In genomic region chr12:56637181-56637566, GRCm38 (mm10) we compare ENCODE assay signal across 9 mouse cellular contexts. TPM values are rescaled to one million over a fixed set of nuclear protein-coding genes. Genes with fewer than 3 reads are reported as not detected.
DNase-seq lines count a peak whose midpoint lies in the region; ATAC-seq lines count a peak whose summit lies in the region.
"Had no signal": no experiment of that assay in that cellular context is flagged by ENCODE, and none has a peak within 500 bp of the region (broad histone marks: within the 10 kb centered on the region; RNA-seq: fewer than 3 reads in every experiment).

No protein-coding gene starts in this region.

- H3K27me3 ChIP-seq in heart, embryonic 11.5 days (ENCODE audit: control insufficient read depth, insufficient read depth, low read length), result peaks cover 5% of the 10 kb centered on the region; the same call in 1 of the 2 replicates
- no peaks in the 10 kb centered on the region for H3K27me3 ChIP-seq in limb, embryonic 11.5 days (ENCODE audit: control insufficient read depth, insufficient read depth, low read length)
- peaks cover 7% of the 10 kb centered on the region for H3K27me3 ChIP-seq in midbrain, embryonic 15.5 days (replicated peaks)

- WGBS in heart, embryonic 11.5 days (ENCODE audit: insufficient replicate concordance), result 6% methylated on average over 5 of the region's 5 CpGs
- WGBS in limb, embryonic 11.5 days, result 5% methylated on average over 5 of the region's 5 CpGs
- WGBS in midbrain, embryonic 15.5 days, result 5% methylated on average over 5 of the region's 5 CpGs

- H3K27ac ChIP-seq in heart, embryonic 11.5 days (ENCODE audit: low read depth, low read length), result no peak overlapping the region
- no peak overlapping the region for H3K27ac ChIP-seq in limb, embryonic 11.5 days (replicated peaks; ENCODE audit: low read depth, low read length)
- no peak overlapping the region for H3K27ac ChIP-seq in midbrain, embryonic 15.5 days
- H3K27ac ChIP-seq: macrophage had no signal

- H3K9me3 ChIP-seq in heart, embryonic 11.5 days (replicated peaks; ENCODE audit: control insufficient read depth, low read length), result no peaks in the 10 kb centered on the region
- H3K9me3 ChIP-seq in limb, embryonic 11.5 days (ENCODE audit: control insufficient read depth, low read length), result no peaks in the 10 kb centered on the region
- no peaks in the 10 kb centered on the region for H3K9me3 ChIP-seq in midbrain, embryonic 15.5 days

- no peaks in the 10 kb centered on the region for H3K36me3 ChIP-seq in heart, embryonic 11.5 days (ENCODE audit: control insufficient read depth, insufficient read depth, low read length)
- H3K36me3 ChIP-seq in limb, embryonic 11.5 days (ENCODE audit: control insufficient read depth, insufficient read depth, low read length), result no peaks in the 10 kb centered on the region
- H3K36me3 ChIP-seq in midbrain, embryonic 15.5 days (replicated peaks), result no peaks in the 10 kb centered on the region

- peak; percentile 60 for DNase-seq in heart, adult 11 months
- DNase-seq in heart, postnatal 25 days (ENCODE audit: low spot score), result no peak
- DNase-seq in embryo, embryonic 10.5 days (ENCODE audit: low spot score), result peak; percentile 88
- peak; percentile 58 for DNase-seq in kidney, adult 9 months
- peak; percentile 79 for DNase-seq in limb, embryonic 11.5 days (ENCODE audit: low spot score)
- no peak for DNase-seq in spleen, postnatal 14 days (ENCODE audit: low spot score in 2 of 2)

- H3K4me1 ChIP-seq in heart, embryonic 11.5 days (ENCODE audit: control insufficient read depth, insufficient read depth, low read length), result no peaks in the 10 kb centered on the region
- no peaks in the 10 kb centered on the region for H3K4me1 ChIP-seq in limb, embryonic 11.5 days (ENCODE audit: control insufficient read depth, insufficient read depth, low read length)
- no peaks in the 10 kb centered on the region for H3K4me1 ChIP-seq in midbrain, embryonic 15.5 days

- H3K4me2 ChIP-seq in heart, embryonic 11.5 days, result peak overlapping the region; percentile 50
- H3K4me2 ChIP-seq in limb, embryonic 11.5 days (ENCODE audit: low read depth, severe bottlenecking), result peak overlapping the region; percentile 36
- H3K4me2 ChIP-seq in midbrain, embryonic 15.5 days, result peak overlapping the region; percentile 40

- H3K4me3 ChIP-seq in heart, embryonic 11.5 days (ENCODE audit: low read depth, low read length), result no peak overlapping the region
- H3K4me3 ChIP-seq in limb, embryonic 11.5 days (ENCODE audit: low read depth, low read length), result 0 out of 2 replicates have a peak overlapping the region, but pooled peaks have one; percentile 8
- no peak overlapping the region; the same call in 1 of the 2 replicates for H3K4me3 ChIP-seq in midbrain, embryonic 15.5 days

- H3K9ac ChIP-seq in heart, embryonic 11.5 days (ENCODE audit: low read depth, low read length), result no peak overlapping the region
- no peak overlapping the region for H3K9ac ChIP-seq in limb, embryonic 11.5 days (ENCODE audit: low read length)
- no peak overlapping the region for H3K9ac ChIP-seq in midbrain, embryonic 15.5 days

- ATAC-seq in heart, embryonic 11.5 days (replicated peaks; ENCODE audit: insufficient number of reproducible peaks, low FRiP score, low TSS enrichment), result no peak
- ATAC-seq in limb, embryonic 11.5 days (ENCODE audit: insufficient number of reproducible peaks, low FRiP score, low TSS enrichment, low read depth), result no peak
- ATAC-seq in midbrain, embryonic 15.5 days (replicated peaks), result peak; percentile 81

- intact Hi-C loops in heart, postnatal 25 days (cut with DNase I), result loop anchor here (2.0 to 10.0 kb wide), 2 partner anchors 52 to 578 kb away; no protein-coding TSS in a partner anchor

RNA-seq across cellular contexts. Expression of gene Nkx2-9, which starts 24.1 kb away (rescaled TPM):
- not detected for total RNA-seq in heart, postnatal 25 days (2021)
- 0.24 TPM in 1 of 2 replicates, not detected in the other for polyA plus RNA-seq in heart, embryonic 11.5 days (2014; fragmentation: Nextera tagmentation; extraction: Ambion mirVana)
- polyA plus RNA-seq in limb, embryonic 11.5 days (2014; fragmentation: Nextera tagmentation; extraction: Ambion mirVana), result not detected in 2 replicates
- polyA plus RNA-seq in midbrain, embryonic 15.5 days (2015; fragmentation: Nextera tagmentation; extraction: Ambion mirVana), result 0.23 TPM in 1 of 2 replicates, not detected in the other
- polyA plus RNA-seq: macrophage had no signal

RNA-seq across cellular contexts. Expression of gene Pax9, which starts 54.4 kb away (rescaled TPM):
- total RNA-seq in heart, postnatal 25 days (2021), result under 1 TPM; 0.16 to 0.22 TPM
- polyA plus RNA-seq in heart, embryonic 11.5 days (2014; fragmentation: Nextera tagmentation; extraction: Ambion mirVana), result 0.08 and 0.50 TPM in 2 replicates
- polyA plus RNA-seq in limb, embryonic 11.5 days (2014; fragmentation: Nextera tagmentation; extraction: Ambion mirVana), result 3.1 and 3.8 TPM in 2 replicates
- polyA plus RNA-seq in midbrain, embryonic 15.5 days (2015; fragmentation: Nextera tagmentation; extraction: Ambion mirVana), result not detected in 2 replicates
- polyA plus RNA-seq: macrophage had no signal

Comparison
In these comparisons a context has a peak if more than half of its experiments do, and no peak if none do; other contexts are left out.
1. DNase-seq: peak in heart, adult 11 months (single experiment), embryo, embryonic 10.5 days (single experiment), kidney, adult 9 months (single experiment) and limb, embryonic 11.5 days (single experiment); none in heart, postnatal 25 days (single experiment) and spleen, postnatal 14 days (0 of 2).
2. Peak in every context shown above with its lines, with median percentiles within 50 percentile points of each other: H3K4me2 ChIP-seq.